Mouse (Mus musculus): ENCODE measurements around the gene Hs6st1.

The Hs6st1 gene

DNA sequence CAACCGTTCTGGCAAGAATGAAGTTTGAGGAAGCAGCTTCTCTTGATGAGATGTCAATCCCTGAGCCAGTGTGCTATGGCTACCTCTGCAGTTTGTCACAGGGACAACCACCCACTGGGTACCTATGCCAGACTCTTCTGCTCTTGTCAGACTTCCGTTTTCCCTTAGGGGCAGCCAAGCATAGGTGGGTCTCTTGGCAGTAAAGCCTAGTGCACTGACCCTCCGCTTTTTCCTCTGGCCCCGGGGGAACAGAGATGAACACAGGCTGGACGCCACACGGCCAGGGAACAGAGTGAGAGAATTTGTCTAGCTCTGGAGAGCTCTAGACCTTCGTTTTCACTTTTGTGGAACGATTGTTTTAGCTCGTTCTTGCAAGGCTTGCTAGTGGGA lies 2.4 kb upstream of the Hs6st1 start:
- peak; percentile 26 for DNase-seq

DNA sequence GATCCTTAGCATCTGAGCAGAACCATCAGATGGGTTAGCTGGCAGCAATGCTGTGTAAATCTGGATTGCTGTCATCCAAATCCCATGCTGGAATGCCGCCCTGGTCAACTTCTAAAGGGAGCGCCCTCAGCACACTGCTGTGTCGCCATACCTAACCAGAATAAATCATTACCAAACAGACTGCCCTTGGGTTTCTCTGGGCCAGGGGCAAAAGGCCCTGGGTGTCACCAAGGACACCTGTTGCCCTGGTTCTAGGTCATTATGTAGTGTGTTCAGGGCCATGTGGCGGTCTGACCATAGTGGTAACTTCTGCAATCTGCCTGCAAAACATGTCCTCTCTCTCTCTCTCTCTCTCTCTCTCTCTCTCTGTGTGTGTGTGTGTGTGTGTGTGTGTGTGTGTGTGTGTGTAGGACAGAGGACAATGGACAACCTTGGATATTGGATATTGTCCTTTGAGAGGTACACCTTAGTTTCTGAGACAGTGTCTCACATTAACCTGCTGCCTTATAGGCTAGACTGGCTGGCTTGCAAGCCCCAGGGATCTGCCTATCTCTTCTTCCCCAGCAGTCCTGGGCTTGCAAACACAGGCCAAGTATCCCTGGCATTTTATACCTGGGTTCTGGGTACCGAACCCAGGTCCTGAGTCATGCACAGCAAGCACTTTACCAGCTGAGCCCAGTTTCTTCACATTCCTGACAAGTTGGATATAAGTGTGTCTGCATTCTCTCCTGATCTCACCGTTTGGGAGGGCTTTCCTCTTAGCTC lies 1.8 kb upstream of the Hs6st1 start:
- DNase-seq = peak; percentile 36

DNA sequence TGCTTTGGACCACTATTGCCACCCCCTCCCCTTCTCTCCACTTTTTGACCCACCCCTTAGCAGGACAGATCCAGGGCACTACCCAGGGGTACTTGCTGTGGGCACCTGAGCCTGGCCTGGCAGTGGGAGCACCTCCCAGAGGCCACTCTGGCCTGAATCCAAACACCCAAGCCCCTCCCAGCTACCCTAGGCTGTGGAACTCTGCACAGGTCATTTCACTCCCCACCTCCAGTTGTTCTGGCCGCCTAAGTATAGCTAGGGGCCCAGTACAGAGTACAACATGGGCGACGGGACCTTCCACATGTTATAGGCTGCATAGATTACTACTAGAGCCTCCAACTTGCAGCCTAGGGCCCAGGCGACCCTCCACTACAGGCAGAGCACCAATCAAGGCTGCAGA lies 999 bp upstream of the Hs6st1 start:
- DNase-seq = peak; percentile 69

DNA sequence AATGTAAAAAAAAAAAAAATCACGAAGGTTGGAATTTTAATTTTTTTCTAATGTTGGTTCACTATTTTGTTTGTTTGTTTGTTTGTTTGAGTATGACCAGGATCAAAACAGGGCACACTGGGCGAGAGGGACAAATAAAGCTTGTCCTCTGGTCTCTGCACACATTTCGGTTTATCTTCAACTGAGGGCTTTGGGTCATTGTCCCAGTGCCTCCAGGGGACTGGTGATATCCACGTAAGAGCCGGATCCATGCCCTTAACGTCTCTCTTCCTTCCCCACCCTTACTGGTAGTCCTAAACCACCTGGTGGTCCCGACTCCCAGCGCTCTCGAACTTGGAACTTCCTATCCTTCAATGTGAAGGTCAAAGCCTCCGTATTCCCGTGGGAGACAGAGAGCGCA lies 589 bp upstream of the Hs6st1 start:
- no peak for DNase-seq

DNA sequence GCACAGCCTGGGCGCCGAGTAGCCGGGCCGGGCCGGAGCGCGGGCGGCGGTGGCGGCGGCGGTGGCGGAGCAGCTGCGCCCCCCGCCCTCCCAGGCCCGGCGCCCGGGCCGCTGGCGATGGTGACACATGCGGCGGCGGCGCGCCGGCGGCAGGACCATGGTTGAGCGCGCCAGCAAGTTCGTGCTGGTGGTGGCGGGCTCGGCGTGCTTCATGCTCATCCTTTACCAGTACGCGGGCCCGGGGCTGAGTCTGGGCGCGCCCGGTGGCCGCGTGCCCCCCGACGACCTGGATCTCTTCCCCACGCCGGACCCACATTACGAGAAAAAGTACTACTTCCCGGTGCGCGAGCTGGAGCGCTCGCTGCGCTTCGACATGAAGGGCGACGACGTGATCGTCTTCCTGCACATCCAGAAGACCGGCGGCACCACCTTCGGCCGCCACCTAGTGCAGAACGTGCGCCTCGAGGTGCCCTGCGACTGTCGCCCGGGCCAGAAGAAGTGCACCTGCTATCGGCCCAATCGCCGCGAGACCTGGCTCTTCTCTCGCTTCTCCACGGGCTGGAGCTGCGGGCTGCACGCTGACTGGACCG lies 426 bp downstream of the Hs6st1 start:
- peak; percentile 71 for DNase-seq

DNA sequence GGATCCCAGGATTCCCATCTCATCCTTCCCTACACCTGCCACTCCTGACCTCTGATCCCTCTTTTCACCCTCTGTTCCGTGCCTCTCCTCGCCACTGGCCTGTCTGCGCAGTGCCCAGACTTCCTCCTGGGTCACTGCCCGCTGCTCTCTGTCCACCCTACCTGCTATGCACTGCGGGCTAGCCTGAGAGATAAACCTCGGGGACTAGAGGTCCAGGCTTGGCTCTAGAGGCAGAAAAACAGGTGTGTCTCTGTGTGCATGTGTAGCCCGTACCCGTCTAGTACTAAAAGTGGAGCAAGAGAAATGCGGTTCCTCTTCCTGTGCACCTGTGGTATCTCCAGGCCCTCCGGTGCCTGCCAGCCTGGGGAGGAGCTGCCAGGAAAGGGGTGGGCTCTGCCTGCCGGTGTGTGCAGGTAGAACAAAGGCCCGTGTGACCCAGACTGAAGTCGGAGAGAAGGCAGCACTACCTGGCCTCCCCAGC lies 1.1 kb downstream of the Hs6st1 start:
- peak; percentile 76 for DNase-seq

DNA sequence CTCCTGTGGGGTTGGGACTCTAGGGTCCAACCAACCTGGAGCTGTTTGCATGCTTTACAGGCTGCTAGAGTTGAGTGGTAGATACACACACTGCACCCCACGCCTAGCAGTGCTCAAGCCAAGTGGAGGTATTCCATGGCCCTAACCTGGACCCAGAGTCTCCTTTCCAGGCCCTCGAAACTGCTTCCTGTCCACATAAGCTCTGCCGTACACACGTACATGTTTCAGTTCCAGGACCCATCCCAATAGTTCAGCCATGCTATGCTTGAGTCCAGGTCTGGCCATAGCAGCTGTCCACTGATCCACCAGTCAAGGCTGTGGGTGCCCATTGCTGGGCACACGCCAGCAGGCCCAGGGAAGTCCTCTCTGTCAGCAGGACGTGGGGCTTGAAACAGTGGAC lies 2.0 kb downstream of the Hs6st1 start:
- no peak for DNase-seq

DNA sequence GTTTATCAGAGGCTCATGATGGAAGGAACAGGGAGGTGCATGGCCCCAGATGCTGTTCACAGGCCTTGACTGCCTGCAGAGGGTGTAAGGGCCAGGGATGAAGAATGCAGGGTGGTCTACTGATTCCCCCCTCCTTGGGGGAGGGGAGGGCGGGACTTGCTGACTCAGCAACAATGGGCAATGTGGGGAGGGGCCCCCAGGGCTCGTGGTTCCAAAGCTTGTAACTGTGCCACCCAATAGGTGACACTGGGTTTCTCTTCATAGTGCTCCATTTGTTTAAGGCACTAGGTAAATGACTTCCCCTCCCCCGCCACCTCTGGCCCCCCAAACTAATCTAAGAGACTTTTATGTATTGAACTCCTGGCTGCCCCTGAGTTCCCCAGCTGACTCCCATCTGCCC lies 2.5 kb downstream of the Hs6st1 start:
- no peak for DNase-seq

DNA sequence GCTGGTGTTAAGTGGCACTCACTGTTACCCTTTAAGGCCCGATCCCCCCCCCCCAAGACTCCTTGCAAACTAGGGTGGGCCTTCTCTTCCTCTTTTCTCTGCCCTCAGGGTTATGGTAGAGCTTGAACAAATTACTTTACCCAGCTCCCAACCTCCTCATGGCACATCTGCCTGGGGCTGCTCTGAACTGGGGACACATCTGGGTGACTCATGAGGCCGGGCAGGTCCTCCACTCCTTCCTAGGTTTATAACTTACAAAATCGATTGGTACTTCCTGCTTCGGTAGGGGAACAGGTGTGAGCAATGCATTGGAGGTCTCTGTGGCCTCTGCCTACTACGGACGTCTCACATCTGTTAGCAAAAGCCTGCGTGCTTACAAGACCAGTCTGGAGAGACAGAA lies 3.0 kb downstream of the Hs6st1 start:
- no peak for DNase-seq

DNA sequence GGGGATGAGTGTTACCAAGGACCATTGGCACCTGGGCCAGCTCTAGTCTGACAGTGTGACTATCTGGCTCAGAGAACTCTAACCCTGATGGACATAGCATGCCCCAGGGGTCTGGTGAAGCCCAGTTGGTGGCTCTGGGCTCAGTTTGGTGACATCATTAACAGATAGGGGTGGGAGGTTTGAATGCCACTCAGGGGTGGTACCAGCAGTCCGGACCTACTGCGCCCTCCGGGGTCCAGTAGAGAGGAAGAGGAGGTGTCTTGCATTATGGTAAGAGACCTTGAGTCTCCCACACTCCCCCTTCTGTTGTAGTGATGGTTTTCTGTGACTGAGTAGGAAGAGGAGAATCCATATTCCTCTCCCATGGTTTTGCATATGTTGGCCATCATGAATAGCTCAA lies 3.4 kb downstream of the Hs6st1 start:
- no peak for DNase-seq

DNA sequence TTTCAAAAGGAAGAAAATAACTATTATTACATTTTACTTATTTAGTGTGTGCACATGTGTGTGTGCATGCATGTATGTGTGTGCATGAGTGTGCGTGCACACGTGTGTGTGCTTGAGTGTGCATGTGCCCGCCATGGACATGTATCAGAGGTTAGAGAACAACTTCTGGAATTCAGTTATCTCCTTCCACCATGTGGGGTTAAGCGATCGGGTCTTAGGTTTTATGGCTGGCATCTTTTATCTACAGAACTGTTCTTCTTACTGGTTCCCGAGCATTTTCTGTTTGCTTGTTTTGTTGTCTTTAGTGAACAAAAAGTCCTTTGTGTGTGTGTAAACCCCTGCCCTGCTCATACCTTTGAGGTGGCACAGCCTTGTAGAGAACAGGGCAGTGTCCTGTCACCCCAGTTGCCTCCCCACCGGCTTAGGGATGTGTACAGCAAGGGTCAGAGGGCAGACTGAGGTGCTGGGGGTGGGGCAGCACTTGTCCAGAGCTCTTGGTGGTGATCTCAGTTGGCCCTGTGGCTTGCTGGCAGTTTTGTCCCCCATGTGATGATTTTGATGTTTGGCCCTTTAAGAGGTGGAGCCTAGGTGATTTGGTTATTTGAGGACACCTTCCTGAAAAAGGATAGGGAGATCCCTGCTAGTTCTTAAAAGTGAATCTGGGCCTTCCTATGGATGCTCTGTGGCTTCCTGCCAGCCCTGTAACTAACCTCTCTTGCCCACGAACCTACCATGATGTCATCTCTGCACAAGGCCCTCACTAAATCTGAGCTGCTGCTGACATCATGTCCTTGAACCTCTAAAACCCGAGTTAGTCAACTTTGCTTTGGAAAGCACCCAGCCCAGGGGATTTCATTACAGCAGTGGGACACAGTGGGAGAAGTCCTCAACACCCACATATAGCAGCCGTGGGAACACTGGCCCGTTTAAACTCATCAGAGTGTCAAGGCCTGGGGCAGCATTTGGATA lies 4.7 kb downstream of the Hs6st1 start:
- DNase-seq = peak; percentile 45

DNA sequence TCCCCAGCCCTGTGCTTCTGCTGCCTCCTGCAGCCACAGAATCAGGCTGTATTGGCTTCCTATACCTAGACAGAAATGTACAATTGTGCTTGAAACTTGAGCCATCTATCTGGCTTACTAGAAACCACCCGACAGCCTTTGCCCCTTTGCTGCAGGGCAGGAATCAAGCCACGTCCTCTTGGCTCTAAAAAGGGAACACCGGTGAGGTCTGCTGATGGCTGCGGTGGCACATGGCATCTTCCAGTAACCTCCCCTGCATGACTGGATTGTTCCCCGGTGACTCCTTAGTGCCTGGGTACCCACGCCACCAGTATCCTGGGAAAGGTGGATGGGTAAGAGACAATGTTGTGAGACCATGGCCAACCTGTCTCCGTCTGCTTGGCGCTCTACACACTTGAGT lies 5.4 kb downstream of the Hs6st1 start:
- no peak for DNase-seq

DNA sequence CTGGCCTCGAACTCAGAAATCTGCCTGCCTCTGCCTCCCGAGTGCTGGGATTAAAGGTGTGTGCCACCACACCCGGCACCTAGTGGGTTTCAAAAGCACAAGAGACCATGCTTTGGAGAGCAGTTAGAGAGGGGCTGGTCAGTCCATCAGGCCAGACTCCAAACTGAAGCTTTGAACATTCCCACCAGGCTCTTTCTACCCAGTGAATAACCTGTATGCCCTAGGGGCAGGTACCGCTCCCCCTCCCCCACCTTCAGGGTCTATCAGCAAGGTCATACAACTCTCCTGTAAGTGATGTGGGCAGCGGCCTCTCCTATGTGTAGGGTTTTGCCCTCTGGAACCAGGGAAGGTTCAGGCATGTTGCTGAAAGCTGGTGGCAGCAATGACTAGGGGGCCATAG lies 6.0 kb downstream of the Hs6st1 start:
- DNase-seq = no peak

DNA sequence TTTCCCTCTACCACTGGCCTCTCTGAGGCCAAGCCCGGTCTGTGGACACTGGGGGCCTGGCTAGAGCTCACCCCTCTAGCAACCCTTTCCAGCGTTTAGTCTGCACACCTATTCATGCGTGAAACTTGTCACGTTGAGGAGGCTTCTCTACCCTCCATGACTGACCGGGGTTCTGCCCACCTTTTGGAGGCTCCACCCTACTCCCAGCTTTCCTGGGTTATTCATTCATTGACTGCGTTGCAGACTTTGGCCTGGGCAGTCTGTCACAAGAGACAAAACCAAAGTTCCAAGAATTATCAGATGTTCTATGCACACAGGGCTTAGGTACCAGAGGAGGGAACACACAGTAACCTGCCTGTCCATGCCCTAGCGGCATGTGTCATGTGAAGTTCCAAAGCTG lies 6.8 kb downstream of the Hs6st1 start:
- DNase-seq = no peak

DNA sequence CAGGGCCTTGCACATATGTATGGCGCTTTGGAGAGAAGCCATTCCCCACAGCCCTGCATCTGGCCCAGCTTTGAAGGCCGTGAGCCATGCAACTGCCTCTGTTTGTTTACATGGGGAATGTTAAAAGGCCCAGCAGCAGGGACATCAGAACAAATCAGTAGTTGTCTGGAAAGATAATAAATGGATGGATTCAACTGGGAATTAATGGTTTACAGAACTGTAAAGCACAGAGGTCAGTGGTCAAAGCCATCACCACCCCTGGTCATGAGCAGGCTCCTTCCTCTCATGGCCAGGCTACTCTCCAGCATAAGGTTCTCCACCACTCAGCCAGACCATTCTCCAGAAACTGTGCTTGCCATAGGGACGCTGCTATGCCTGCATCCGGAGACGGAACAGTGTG lies 7.5 kb downstream of the Hs6st1 start:
- no peak for DNase-seq

DNA sequence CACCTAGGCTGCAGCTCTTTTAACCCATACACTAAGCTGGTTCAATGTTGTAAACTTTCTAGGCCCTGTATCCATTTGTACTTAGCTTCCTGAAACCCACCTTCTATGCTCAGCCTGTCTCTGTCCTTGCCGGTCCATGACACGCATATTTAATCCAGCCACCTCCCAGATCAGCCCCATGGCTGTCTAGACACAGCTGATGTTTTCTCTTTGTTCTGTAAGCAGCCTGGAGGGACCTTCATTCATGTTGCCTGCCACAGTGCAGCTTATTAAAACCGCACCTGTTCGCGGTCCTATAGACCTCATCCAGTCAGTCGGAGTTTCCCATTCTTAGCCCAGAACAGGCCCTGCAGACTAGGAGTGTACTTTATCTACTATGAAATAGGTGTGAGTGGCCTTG lies 8.9 kb downstream of the Hs6st1 start:
- no peak for DNase-seq

DNA sequence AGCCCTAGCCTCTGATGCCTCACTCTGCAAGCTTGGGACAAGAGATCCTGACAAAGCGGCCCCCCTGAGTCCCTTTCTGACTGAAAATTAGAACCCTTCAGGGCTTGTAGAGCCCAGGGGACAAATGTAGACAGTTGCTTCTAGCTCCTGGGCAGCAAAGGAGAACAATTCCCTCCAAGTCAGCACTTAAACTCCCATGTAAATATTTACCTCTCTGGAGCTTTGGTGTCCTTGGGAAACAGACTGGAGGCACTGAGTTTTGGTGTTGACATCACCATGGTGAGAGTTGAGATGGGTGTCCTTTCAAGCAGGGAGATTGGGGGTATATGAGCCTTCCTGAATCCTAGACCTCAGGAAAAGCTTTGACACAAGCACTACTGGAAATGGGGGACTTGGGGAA lies 10.1 kb downstream of the Hs6st1 start:
- no peak for DNase-seq

DNA sequence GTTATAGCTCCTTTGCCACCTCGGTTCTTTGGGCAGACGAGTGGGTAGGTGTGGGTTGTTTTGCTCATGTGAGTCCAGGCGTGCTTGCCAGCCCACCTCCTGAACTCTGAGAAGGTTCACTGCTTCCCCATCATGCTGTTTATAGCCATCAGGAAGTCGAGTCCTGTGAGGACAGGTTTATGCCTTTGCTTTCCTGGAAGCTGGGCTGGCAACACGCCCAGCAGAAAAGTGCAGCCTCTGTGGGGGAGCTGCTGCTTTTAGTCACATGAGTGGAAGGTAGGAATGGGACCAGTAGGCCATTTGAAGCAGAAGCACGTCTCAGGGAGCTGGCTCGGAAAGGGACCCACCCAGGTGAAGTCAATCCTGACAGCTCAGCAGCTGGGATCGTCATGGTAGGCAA lies 11.5 kb downstream of the Hs6st1 start:
- peak; percentile 56 for DNase-seq

DNA sequence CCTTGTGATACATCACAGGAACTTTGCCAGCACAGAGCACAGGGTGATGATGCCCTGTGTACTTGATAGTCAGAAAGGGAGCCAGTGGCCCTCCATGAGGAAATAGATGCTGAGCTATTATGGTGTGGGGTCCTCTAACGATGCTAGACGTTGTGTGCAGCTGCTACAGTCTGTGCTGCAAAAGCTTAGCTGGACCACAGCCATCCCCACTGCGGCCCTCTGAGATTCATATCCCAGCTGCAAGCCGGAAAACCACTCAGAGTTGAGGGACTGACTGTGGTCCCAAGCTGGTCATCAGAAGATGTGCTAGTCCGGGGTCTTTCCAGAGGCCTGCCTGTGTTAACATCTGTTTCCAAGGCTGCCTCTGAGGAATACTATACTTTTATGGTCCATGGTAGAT lies 12.8 kb downstream of the Hs6st1 start:
- no peak for DNase-seq

DNA sequence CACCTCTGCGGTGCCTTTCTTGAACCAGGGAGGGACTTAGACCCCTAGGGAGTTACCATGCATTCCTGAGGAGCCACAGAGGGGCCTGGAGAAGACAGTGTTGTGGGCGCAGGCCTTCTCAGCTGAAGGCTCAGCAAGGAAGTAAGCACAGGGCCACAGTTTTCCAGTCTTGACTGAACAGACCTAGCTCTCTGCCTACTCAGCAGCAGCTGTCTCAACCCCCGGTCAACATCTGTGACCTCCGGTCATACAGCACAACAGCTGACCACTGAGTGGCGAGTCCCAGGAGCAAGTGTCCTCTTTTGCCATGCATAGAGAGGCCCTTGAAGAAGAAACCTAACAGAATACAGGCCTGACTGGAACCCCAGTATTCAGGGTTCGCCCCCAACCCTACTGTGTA lies 14.0 kb downstream of the Hs6st1 start:
- DNase-seq = no peak

DNA sequence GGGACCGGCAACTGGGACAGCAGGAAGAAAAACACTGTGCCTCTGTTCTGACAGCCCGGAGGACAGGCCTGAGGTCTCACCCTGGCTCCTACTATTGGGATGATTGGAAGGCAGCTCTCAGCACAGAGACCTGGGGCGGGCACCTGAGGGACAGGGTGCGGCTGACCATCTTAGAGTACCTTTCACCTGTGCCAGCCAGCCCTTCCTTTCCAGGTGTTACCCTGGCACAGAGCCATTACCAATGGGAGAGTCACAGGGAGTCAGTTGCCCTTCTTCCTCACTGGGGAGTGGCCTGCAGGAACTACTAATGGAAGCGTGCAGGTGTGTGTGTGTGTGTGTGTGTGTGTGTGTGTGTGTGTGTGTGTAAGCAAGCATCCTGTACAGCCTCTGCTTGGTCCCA lies 15.4 kb downstream of the Hs6st1 start:
- DNase-seq = no peak

DNA sequence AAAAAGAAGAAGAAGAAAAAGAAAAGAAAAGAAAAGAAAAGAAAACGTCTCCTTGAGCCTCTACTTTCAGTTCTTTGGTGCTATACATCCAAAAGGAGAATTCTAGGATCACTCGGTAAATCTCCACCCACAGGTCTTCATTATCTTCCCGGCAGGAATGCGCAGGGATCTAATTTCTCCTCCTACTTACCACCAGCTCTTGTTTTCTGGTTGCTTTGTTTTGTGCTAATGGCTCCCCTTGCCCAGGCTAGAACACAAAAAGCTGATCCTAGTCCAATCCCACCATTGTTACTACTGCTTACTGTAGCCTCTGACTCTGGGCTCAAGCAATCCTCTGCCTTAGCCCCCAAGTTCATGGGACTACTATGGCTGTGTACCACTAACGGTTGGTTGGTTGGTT lies 16.9 kb downstream of the Hs6st1 start:
- DNase-seq = no peak

DNA sequence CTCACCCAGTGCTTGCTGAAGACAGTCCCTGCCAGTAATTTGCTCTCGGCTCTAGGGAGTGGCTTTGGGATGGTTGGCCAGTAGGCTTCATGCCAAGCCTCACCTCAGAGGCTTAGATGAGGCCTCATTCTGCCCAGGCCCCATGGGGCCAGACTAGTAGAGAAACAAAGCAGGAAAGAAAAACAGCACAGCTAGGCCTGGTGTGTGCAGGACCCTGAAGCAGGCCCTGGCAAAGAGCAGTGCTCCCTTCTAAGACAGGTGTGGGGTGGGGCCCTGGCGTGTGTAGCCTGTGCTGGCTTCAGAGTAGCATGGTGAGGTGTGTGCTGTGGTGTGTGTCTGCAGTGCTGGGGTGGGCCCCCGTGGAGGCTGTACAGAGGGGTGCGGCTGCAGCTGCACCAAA lies 20.2 kb downstream of the Hs6st1 start:
- DNase-seq = peak; percentile 45

DNA sequence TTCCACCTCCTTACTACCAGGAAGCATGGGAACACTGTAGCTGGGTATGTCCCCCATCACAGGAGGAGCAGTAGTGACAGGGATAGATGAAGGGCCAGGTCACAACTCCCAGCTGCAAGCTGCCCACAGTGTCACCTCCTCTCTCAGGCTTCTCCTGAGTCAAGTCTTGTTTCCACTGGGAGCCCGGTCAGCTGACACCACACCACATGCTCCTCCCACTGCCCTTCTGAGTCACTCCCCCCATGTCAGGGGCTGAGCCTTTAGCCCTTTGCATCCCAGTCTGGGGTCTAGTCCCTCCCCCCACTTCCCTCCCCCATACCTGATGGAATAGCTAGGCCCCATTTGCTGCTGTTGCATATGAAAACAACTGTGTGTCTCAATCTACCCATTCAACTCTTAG lies 21.3 kb downstream of the Hs6st1 start:
- no peak for DNase-seq
